Mouse (Mus musculus) layer of hippocampus, postnatal 10 days (tissue): ENCODE results near the gene Mapk6. TPM values are rescaled to one million over a fixed set of nuclear protein-coding genes. Genes with fewer than 3 reads are reported as not detected.
"Not testable (repeated sequence)": the region's sequence is repeated elsewhere in the genome, so short reads cannot be mapped to it uniquely, and the experiment has no call there.

Experiments used
- DNase-seq, 2 experiments: peaks; one replicate each; pipeline ENCODE4 v3.0.0; 2021; ENCODE audit warnings: low spot score in 2 of 2
- total RNA-seq, 2 experiments: library from RNA; stranded (reverse); gene quantifications; 2 replicates each; pipeline ENCODE4 v1.2.3; 2021

Mapk6 gene
- total RNA-seq, 2 experiments from 2014 or later, result 55.7 to 57.8 TPM

- DNase-seq, result no peak
Measured at GRCm38 (mm10) chr9:75384337-75384962, 25.4 kb downstream of the Mapk6 start.

GRCm38 (mm10) chr9:75383785-75384184 is 26.0 kb downstream of the Mapk6 start:
- no peak for DNase-seq

GRCm38 (mm10) chr9:75382825-75383224 is 27.0 kb downstream of the Mapk6 start:
- no peak for DNase-seq

- DNase-seq, result no peak
Measured at GRCm38 (mm10) chr9:75378774-75379173, 31.0 kb downstream of the Mapk6 start.

GRCm38 (mm10) chr9:75376428-75376827 is 33.4 kb downstream of the Mapk6 start:
- no peak for DNase-seq

- DNase-seq, result no peak
Measured at GRCm38 (mm10) chr9:75375606-75376005, 34.2 kb downstream of the Mapk6 start.

GRCm38 (mm10) chr9:75368779-75369178 is 41.0 kb downstream of the Mapk6 start:
- no peak for DNase-seq

GRCm38 (mm10) chr9:75366191-75366590 is 43.6 kb downstream of the Mapk6 start:
- no peak for DNase-seq

- DNase-seq, result no peak
Measured at GRCm38 (mm10) chr9:75365195-75365594, 44.6 kb downstream of the Mapk6 start.

- DNase-seq, result not testable (repeated sequence)
Measured at GRCm38 (mm10) chr9:75363702-75364101, 46.1 kb downstream of the Mapk6 start.

- DNase-seq, result no peak
Measured at GRCm38 (mm10) chr9:75363001-75363400, 46.8 kb downstream of the Mapk6 start.

GRCm38 (mm10) chr9:75362201-75362600 is 47.6 kb downstream of the Mapk6 start:
- DNase-seq, result no peak

GRCm38 (mm10) chr9:75361699-75362098 is 48.1 kb downstream of the Mapk6 start:
- peak; percentile 72 to 76 for DNase-seq

GRCm38 (mm10) chr9:75357087-75357654 is 52.6 kb downstream of the Mapk6 start:
- no peak for DNase-seq

GRCm38 (mm10) chr9:75355783-75356182 is 54.0 kb downstream of the Mapk6 start:
- DNase-seq, result no peak

- DNase-seq, result no peak
Measured at GRCm38 (mm10) chr9:75353094-75353493, 56.7 kb downstream of the Mapk6 start.

GRCm38 (mm10) chr9:75348641-75349040 is 61.2 kb downstream of the Mapk6 start:
- no peak for DNase-seq

- DNase-seq, result no peak
Measured at GRCm38 (mm10) chr9:75348066-75348465, 61.7 kb downstream of the Mapk6 start.

- DNase-seq, result no peak
Measured at GRCm38 (mm10) chr9:75347458-75347857, 62.3 kb downstream of the Mapk6 start, which contains the start of gene Bcl2l10. TSS of gene Bcl2l10 (plus strand) at chr9:75347758.

GRCm38 (mm10) chr9:75342433-75342832 is 67.4 kb downstream of the Mapk6 start:
- no peak for DNase-seq

- no peak for DNase-seq
Measured at GRCm38 (mm10) chr9:75338016-75338415, 71.8 kb downstream of the Mapk6 start.

- no peak for DNase-seq
Measured at GRCm38 (mm10) chr9:75334440-75334839, 75.4 kb downstream of the Mapk6 start.

- no peak for DNase-seq
Measured at GRCm38 (mm10) chr9:75330821-75331220, 79.0 kb downstream of the Mapk6 start.
